Mouse (Mus musculus) liver, embryonic 14.5 days (tissue): ENCODE data around the gene 1700037H04Rik. TPM values are rescaled to one million over a fixed set of nuclear protein-coding genes. Genes with fewer than 3 reads are reported as not detected.

ENCODE experiments used
- ATAC-seq: fragments of 200-750 bp; cut with Nextera tagmentation; 2 replicates; pipeline ENCODE4 v1.8.0; 2017; ENCODE audit warnings: moderate number of reproducible peaks, mild to moderate bottlenecking, moderate library complexity; ENCODE audit not compliant: insufficient read depth
- DNase-seq, 3 experiments: peaks; one replicate each; pipeline ENCODE4 v3.0.0-alpha.2; 2012 to 2013; ENCODE audit warnings: low read depth in 3 of 3, low spot score in 3 of 3
- H3K27ac ChIP-seq: fragments of 300-500 bp; sonication (generic); 2 replicates; pipeline ENCODE4 v1.5.1; 2014; ENCODE audit warnings: moderate library complexity, mild to moderate bottlenecking, control low read depth, inconsistent platforms
- H3K27me3 ChIP-seq: fragments of 300-500 bp; sonication (generic); 2 replicates; pipeline ENCODE4 v1.6.1; 2014; ENCODE audit warnings: mild to moderate bottlenecking, low read length, moderate library complexity; ENCODE audit not compliant: control insufficient read depth, insufficient read depth
- H3K36me3 ChIP-seq: fragments of 300-500 bp; sonication (generic); replicated peaks from 2 replicates; pipeline ENCODE4 v1.6.1; 2014; ENCODE audit warnings: low read depth; ENCODE audit not compliant: control insufficient read depth, insufficient read depth
- H3K4me1 ChIP-seq, 2 experiments: fragments of 200-500 bp in 1 of 2; fragments of 300-500 bp in 1 of 2; sonication (generic) in 1 of 2; replicated peaks; 2 replicates each; pipeline ENCODE4 v1.6.1; 2012 to 2014; ENCODE audit warnings: antibody characterized with exemption in 1 of 2, inconsistent platforms in 1 of 2, low read length in 1 of 2; ENCODE audit not compliant: control insufficient read depth in 2 of 2, insufficient read depth in 2 of 2
- H3K4me2 ChIP-seq: fragments of 300-500 bp; sonication (generic); 2 replicates; pipeline ENCODE4 v1.6.1; 2014; ENCODE audit warnings: low read depth, mild to moderate bottlenecking, control low read depth, moderate library complexity
- H3K4me3 ChIP-seq, 2 experiments: fragments of 200-500 bp in 1 of 2; fragments of 300-500 bp in 1 of 2; sonication (generic) in 1 of 2; 2 replicates each; pipeline ENCODE4 v1.5.1; 2012 to 2014; ENCODE audit warnings: low read depth in 2 of 2, low read length in 2 of 2, mild to moderate bottlenecking in 2 of 2, control low read depth in 1 of 2, inconsistent platforms in 1 of 2, moderate library complexity in 1 of 2; ENCODE audit not compliant: insufficient read depth in 1 of 2
- H3K9ac ChIP-seq: fragments of 300-500 bp; sonication (generic); replicated peaks from 2 replicates; pipeline ENCODE4 v1.6.1; 2014; ENCODE audit warnings: mild to moderate bottlenecking, control low read depth, moderate library complexity
- H3K9me3 ChIP-seq: fragments of 300-500 bp; sonication (generic); 2 replicates; pipeline ENCODE4 v1.6.1; 2016; ENCODE audit warnings: low read length, mixed read lengths; ENCODE audit not compliant: control insufficient read depth
- CTCF ChIP-seq: IDR thresholded peaks from 2 replicates; pipeline ENCODE4 v1.5.1; 2016; ENCODE audit warnings: antibody characterized with exemption, low read depth, control low read depth
- EP300 ChIP-seq: IDR thresholded peaks from 2 replicates; pipeline ENCODE4 v1.6.1; 2016; ENCODE audit warnings: antibody characterized with exemption, low read depth
- WGBS: fragments of 180-500 bp; shearing (Covaris S2); extraction: QIAGEN DNeasy Blood & Tissue Kit; methylation state at CpG from one replicate; pipeline ENCODE4 v1.1.7; 2014; ENCODE audit not compliant: insufficient replicate concordance; 5-methylcytosine and 5-hydroxymethylcytosine counted together
- polyA plus RNA-seq, 2 experiments: library from polyadenylated mRNA; depleted of rRNA in 1 of 2; stranded (reverse) in 1 of 2; unstranded in 1 of 2; fragments of >200 nt; fragmentation: Nextera tagmentation in 1 of 2; extraction: Ambion mirVana in 1 of 2; gene quantifications; 2 replicates each; pipeline versions ENCODE4 v1.2.1 to v1.2.3; 2012 to 2014

Gene 1700037H04Rik
- polyA plus RNA-seq, 2 experiments = 105 to 129 TPM

GRCm38 (mm10) chr2:131179246-131179886 lies 19.5 kb upstream of the 1700037H04Rik start:
- peaks cover 24 to 27% of the 10 kb centered on the region in 2 experiments for H3K4me1 ChIP-seq

GRCm38 (mm10) chr2:131178828-131179245 lies 19.0 kb upstream of the 1700037H04Rik start:
- Histone ChIP-seq H3K4me2 (peak overlapping the region; percentile 96), H3K27ac (no peak overlapping the region), H3K9me3 (no peaks in the 10 kb centered on the region), H3K27me3 (peaks cover 7% of the 10 kb centered on the region), H3K4me1 (peaks cover 24 to 30% of the 10 kb centered on the region in 2 experiments), H3K9ac (peak overlapping the region; percentile 87), H3K36me3 (no peaks in the 10 kb centered on the region; the same call in 1 of the 2 replicates), H3K4me3 (peak overlapping the region; percentile 80 to 92)
- ATAC-seq (peak; percentile 0; the same call in 1 of the 2 replicates), DNase-seq (no peak)
- 48% methylated on average over 26 of the region's 26 CpGs for WGBS
- TF ChIP-seq CTCF (no peak), EP300 (no peak)

More at GRCm38 (mm10) chr2:131179246-131179886, 19.5 kb upstream of the 1700037H04Rik start:
- H3K27ac ChIP-seq = peak overlapping the region; percentile 82
- peak; percentile 9; the same call in 1 of the 2 replicates for TF ChIP-seq CTCF
- TF ChIP-seq EP300 = no peak
- peak overlapping the region; percentile 80 to 92 for H3K4me3 ChIP-seq
- peak; percentile 71 for ATAC-seq
- peak overlapping the region; percentile 87 for H3K9ac ChIP-seq
- peaks cover 1% of the 10 kb centered on the region for H3K27me3 ChIP-seq
- H3K9me3 ChIP-seq = no peaks in the 10 kb centered on the region
- WGBS = under 1% methylated on average over 67 of the region's 67 CpGs
- peak in 1 of 3 experiments; percentile 37 for DNase-seq
- no peaks in the 10 kb centered on the region; the same call in 1 of the 2 replicates for H3K36me3 ChIP-seq
- peak overlapping the region; percentile 96 for H3K4me2 ChIP-seq

GRCm38 (mm10) chr2:131177932-131178331 lies 18.1 kb upstream of the 1700037H04Rik start:
- TF ChIP-seq CTCF (no peak), EP300 (no peak)
- ATAC-seq (no peak), DNase-seq (no peak)
- Histone ChIP-seq H3K27ac (no peak overlapping the region), H3K36me3 (no peaks in the 10 kb centered on the region; the same call in 1 of the 2 replicates), H3K27me3 (peaks cover 16% of the 10 kb centered on the region), H3K4me2 (peak overlapping the region; percentile 96), H3K4me1 (peaks cover 24 to 30% of the 10 kb centered on the region in 2 experiments), H3K4me3 (peak overlapping the region; percentile 80 to 92), H3K9ac (peak overlapping the region; percentile 12; the same call in 1 of the 2 replicates), H3K9me3 (no peaks in the 10 kb centered on the region)
- WGBS = 82% methylated on average over 9 of the region's 9 CpGs

- 68% methylated on average over 5 of the region's 5 CpGs for WGBS
- H3K4me2 ChIP-seq = peak overlapping the region; percentile 13
- H3K27ac ChIP-seq = no peak overlapping the region
Measured at GRCm38 (mm10) chr2:131176491-131176890, 16.6 kb upstream of the 1700037H04Rik start.

GRCm38 (mm10) chr2:131175945-131176309 lies 16.0 kb upstream of the 1700037H04Rik start:
- no peak overlapping the region for H3K9ac ChIP-seq
- ATAC-seq = no peak
- TF ChIP-seq EP300 (no peak), CTCF (no peak)
- peaks cover 36% of the 10 kb centered on the region for H3K27me3 ChIP-seq
- peaks cover 26 to 27% of the 10 kb centered on the region in 2 experiments for H3K4me1 ChIP-seq
- no peaks in the 10 kb centered on the region for H3K9me3 ChIP-seq
- DNase-seq = no peak
- no peak overlapping the region for H3K27ac ChIP-seq
- no peaks in the 10 kb centered on the region; the same call in 1 of the 2 replicates for H3K36me3 ChIP-seq
- WGBS = 93% methylated on average over 1 of the region's 1 CpGs
- H3K4me3 ChIP-seq = no peak overlapping the region
- H3K4me2 ChIP-seq = no peak overlapping the region

More at GRCm38 (mm10) chr2:131176491-131176890, 16.6 kb upstream of the 1700037H04Rik start:
- H3K27me3 ChIP-seq = peaks cover 30% of the 10 kb centered on the region
- H3K9me3 ChIP-seq = no peaks in the 10 kb centered on the region
- H3K4me3 ChIP-seq = no peak overlapping the region
- H3K4me1 ChIP-seq = peaks cover 26 to 30% of the 10 kb centered on the region in 2 experiments
- no peak overlapping the region for H3K9ac ChIP-seq
- no peak for ATAC-seq
- no peak for DNase-seq
- no peaks in the 10 kb centered on the region; the same call in 1 of the 2 replicates for H3K36me3 ChIP-seq
- TF ChIP-seq CTCF (no peak), EP300 (no peak)
